Mouse (Mus musculus): ENCODE data around the gene Lif. TPM values are rescaled to one million over a fixed set of nuclear protein-coding genes. Genes with fewer than 3 reads are reported as not detected.

Lif gene
- total and polyA plus RNA-seq, 2 experiments: 0.02 TPM; not detected in 1

- no peak for TF ChIP-seq CTCF (IDR thresholded peaks at IDR 0.05; ENCODE audit: low read depth, low read length)
- TF ChIP-seq POLR2A (IDR thresholded peaks at IDR 0.05; ENCODE audit: extremely low read depth, insufficient read depth, low read length): no peak
- H3K36me3 ChIP-seq (ENCODE audit: control insufficient read depth, insufficient read depth, low read length): no peaks in the 10 kb centered on the region
- no peak overlapping the region for H3K27ac ChIP-seq (replicated peaks; ENCODE audit: insufficient read depth, low read depth, low read length)
- WGBS: 95% methylated on average over 4 of the region's 4 CpGs
- DNase-seq (ENCODE audit: extremely low read depth, low read depth, low spot score): no peak
- H3K4me3 ChIP-seq (ENCODE audit: insufficient read depth, low read depth, low read length): no peak overlapping the region
- H3K9ac ChIP-seq (ENCODE audit: low read depth, low read length): no peak overlapping the region
- no peaks in the 10 kb centered on the region for H3K4me1 ChIP-seq (ENCODE audit: control insufficient read depth, insufficient read depth, low read length)
- no peaks in the 10 kb centered on the region for H3K27me3 ChIP-seq (ENCODE audit: control insufficient read depth, insufficient read depth, low read length)
- H3K79me2 ChIP-seq (ENCODE audit: control insufficient read depth, insufficient read depth, low read length): no peaks in the 10 kb centered on the region
Measured at GRCm38 (mm10) chr11:4310324-4310723, 53.0 kb downstream of the Lif start.

GRCm38 (mm10) chr11:4312180-4312579, 54.8 kb downstream of the Lif start:
- 84% methylated on average over 4 of the region's 4 CpGs for WGBS

GRCm38 (mm10) chr11:4317287-4317686, 59.9 kb downstream of the Lif start:
- H3K4me3 ChIP-seq (ENCODE audit: insufficient read depth, low read depth, low read length): no peak overlapping the region

More at GRCm38 (mm10) chr11:4312180-4312579, 54.8 kb downstream of the Lif start:
- H3K79me2 ChIP-seq (ENCODE audit: control insufficient read depth, insufficient read depth, low read length): no peaks in the 10 kb centered on the region
- no peak for TF ChIP-seq POLR2A (IDR thresholded peaks at IDR 0.05; ENCODE audit: extremely low read depth, insufficient read depth, low read length)
- TF ChIP-seq CTCF (IDR thresholded peaks at IDR 0.05; ENCODE audit: low read depth, low read length): no peak
- H3K4me1 ChIP-seq (ENCODE audit: control insufficient read depth, insufficient read depth, low read length): no peaks in the 10 kb centered on the region
- no peaks in the 10 kb centered on the region for H3K27me3 ChIP-seq (ENCODE audit: control insufficient read depth, insufficient read depth, low read length)
- no peaks in the 10 kb centered on the region for H3K36me3 ChIP-seq (ENCODE audit: control insufficient read depth, insufficient read depth, low read length)
- H3K4me3 ChIP-seq (ENCODE audit: insufficient read depth, low read depth, low read length): no peak overlapping the region
- H3K9ac ChIP-seq (ENCODE audit: low read depth, low read length): no peak overlapping the region
- no peak for DNase-seq (ENCODE audit: extremely low read depth, low read depth, low spot score)
- H3K27ac ChIP-seq (replicated peaks; ENCODE audit: insufficient read depth, low read depth, low read length): no peak overlapping the region

GRCm38 (mm10) chr11:4318011-4318410, 60.7 kb downstream of the Lif start:
- no peak for TF ChIP-seq POLR2A (IDR thresholded peaks at IDR 0.05; ENCODE audit: extremely low read depth, insufficient read depth, low read length)
- TF ChIP-seq CTCF (IDR thresholded peaks at IDR 0.05; ENCODE audit: low read depth, low read length): no peak

More at GRCm38 (mm10) chr11:4317287-4317686, 59.9 kb downstream of the Lif start:
- no peak for DNase-seq (ENCODE audit: extremely low read depth, low read depth, low spot score)
- no peak overlapping the region for H3K27ac ChIP-seq (replicated peaks; ENCODE audit: insufficient read depth, low read depth, low read length)
- no peaks in the 10 kb centered on the region for H3K27me3 ChIP-seq (ENCODE audit: control insufficient read depth, insufficient read depth, low read length)
- H3K9ac ChIP-seq (ENCODE audit: low read depth, low read length): no peak overlapping the region
- TF ChIP-seq CTCF (IDR thresholded peaks at IDR 0.05; ENCODE audit: low read depth, low read length) (no peak), POLR2A (IDR thresholded peaks at IDR 0.05; ENCODE audit: extremely low read depth, insufficient read depth, low read length) (no peak)
- no peaks in the 10 kb centered on the region for H3K79me2 ChIP-seq (ENCODE audit: control insufficient read depth, insufficient read depth, low read length)
- no peaks in the 10 kb centered on the region for H3K4me1 ChIP-seq (ENCODE audit: control insufficient read depth, insufficient read depth, low read length)
- WGBS: 66% methylated on average over 5 of the region's 5 CpGs
- no peaks in the 10 kb centered on the region for H3K36me3 ChIP-seq (ENCODE audit: control insufficient read depth, insufficient read depth, low read length)

GRCm38 (mm10) chr11:4319212-4319955, 62.0 kb downstream of the Lif start:
- TF ChIP-seq POLR2A (IDR thresholded peaks at IDR 0.05; ENCODE audit: extremely low read depth, insufficient read depth, low read length) (no peak), CTCF (IDR thresholded peaks at IDR 0.05; ENCODE audit: low read depth, low read length) (no peak)
- 90% methylated on average over 14 of the region's 14 CpGs for WGBS
- DNase-seq (ENCODE audit: extremely low read depth, low read depth, low spot score): no peak
- Histone ChIP-seq H3K79me2 (ENCODE audit: control insufficient read depth, insufficient read depth, low read length) (no peaks in the 10 kb centered on the region), H3K9ac (ENCODE audit: low read depth, low read length) (no peak overlapping the region), H3K27me3 (ENCODE audit: control insufficient read depth, insufficient read depth, low read length) (no peaks in the 10 kb centered on the region), H3K27ac (replicated peaks; ENCODE audit: insufficient read depth, low read depth, low read length) (no peak overlapping the region), H3K4me3 (ENCODE audit: insufficient read depth, low read depth, low read length) (no peak overlapping the region), H3K36me3 (ENCODE audit: control insufficient read depth, insufficient read depth, low read length) (no peaks in the 10 kb centered on the region), H3K4me1 (ENCODE audit: control insufficient read depth, insufficient read depth, low read length) (no peaks in the 10 kb centered on the region)

More at GRCm38 (mm10) chr11:4318011-4318410, 60.7 kb downstream of the Lif start:
- Histone ChIP-seq H3K4me3 (ENCODE audit: insufficient read depth, low read depth, low read length) (no peak overlapping the region), H3K27ac (replicated peaks; ENCODE audit: insufficient read depth, low read depth, low read length) (no peak overlapping the region), H3K4me1 (ENCODE audit: control insufficient read depth, insufficient read depth, low read length) (no peaks in the 10 kb centered on the region), H3K9ac (ENCODE audit: low read depth, low read length) (no peak overlapping the region), H3K79me2 (ENCODE audit: control insufficient read depth, insufficient read depth, low read length) (no peaks in the 10 kb centered on the region), H3K36me3 (ENCODE audit: control insufficient read depth, insufficient read depth, low read length) (no peaks in the 10 kb centered on the region), H3K27me3 (ENCODE audit: control insufficient read depth, insufficient read depth, low read length) (no peaks in the 10 kb centered on the region)
- WGBS: 72% methylated on average over 3 of the region's 3 CpGs
- no peak for DNase-seq (ENCODE audit: extremely low read depth, low read depth, low spot score)

GRCm38 (mm10) chr11:4320876-4321275, 63.5 kb downstream of the Lif start:
- WGBS: 75% methylated on average over 4 of the region's 4 CpGs
- no peaks in the 10 kb centered on the region for H3K36me3 ChIP-seq (ENCODE audit: control insufficient read depth, insufficient read depth, low read length)
- no peaks in the 10 kb centered on the region for H3K79me2 ChIP-seq (ENCODE audit: control insufficient read depth, insufficient read depth, low read length)
- H3K4me1 ChIP-seq (ENCODE audit: control insufficient read depth, insufficient read depth, low read length): no peaks in the 10 kb centered on the region
- no peaks in the 10 kb centered on the region for H3K27me3 ChIP-seq (ENCODE audit: control insufficient read depth, insufficient read depth, low read length)
- no peak overlapping the region for H3K27ac ChIP-seq (replicated peaks; ENCODE audit: insufficient read depth, low read depth, low read length)
- no peak overlapping the region for H3K4me3 ChIP-seq (ENCODE audit: insufficient read depth, low read depth, low read length)
- no peak for DNase-seq (ENCODE audit: extremely low read depth, low read depth, low spot score)
- no peak overlapping the region for H3K9ac ChIP-seq (ENCODE audit: low read depth, low read length)
- TF ChIP-seq CTCF (IDR thresholded peaks at IDR 0.05; ENCODE audit: low read depth, low read length): no peak
- TF ChIP-seq POLR2A (IDR thresholded peaks at IDR 0.05; ENCODE audit: extremely low read depth, insufficient read depth, low read length): no peak

Other genes starting within 250 kb of the Lif start
- gene Sec14l4, start 226.1 kb upstream of the Lif start, total RNA-seq (2014; rRNA removed): 97.5 and 130 TPM in 2 replicates
- 92.9 and 108 TPM in 2 replicates for gene Sec14l4, start 226.1 kb upstream of the Lif start, polyA plus RNA-seq (2012; rRNA removed)
- gene Sec14l3, start 192.7 kb upstream of the Lif start, total RNA-seq (2014; rRNA removed): not detected in 2 replicates
- gene Sec14l3, start 192.7 kb upstream of the Lif start, polyA plus RNA-seq (2012; rRNA removed): not detected in 2 replicates
- 16.6 and 23.4 TPM in 2 replicates for gene Mtfp1, start 162.1 kb upstream of the Lif start, total RNA-seq (2014; rRNA removed)
- 39.2 and 41.5 TPM in 2 replicates for gene Mtfp1, start 162.1 kb upstream of the Lif start, polyA plus RNA-seq (2012; rRNA removed)
- gene Sec14l2, start 134.1 kb upstream of the Lif start, total RNA-seq (2014; rRNA removed): 302 and 310 TPM in 2 replicates
- gene Sec14l2, start 134.1 kb upstream of the Lif start, polyA plus RNA-seq (2012; rRNA removed): 349 and 371 TPM in 2 replicates
- gene Rnf215, start 122.4 kb upstream of the Lif start, total RNA-seq (2014; rRNA removed): 10.3 and 10.8 TPM in 2 replicates
- 11.3 and 13.1 TPM in 2 replicates for gene Rnf215, start 122.4 kb upstream of the Lif start, polyA plus RNA-seq (2012; rRNA removed)
- 4.0 and 4.5 TPM in 2 replicates for gene Ccdc157, start 97.3 kb upstream of the Lif start, total RNA-seq (2014; rRNA removed)
- 6.5 and 9.3 TPM in 2 replicates for gene Ccdc157, start 97.3 kb upstream of the Lif start, polyA plus RNA-seq (2012; rRNA removed)
- gene Sf3a1, start 97.2 kb upstream of the Lif start, total RNA-seq (2014; rRNA removed): 4.3 and 4.6 TPM in 2 replicates
- gene Sf3a1, start 97.2 kb upstream of the Lif start, polyA plus RNA-seq (2012; rRNA removed): 10.0 and 12.2 TPM in 2 replicates
- 23.4 and 23.6 TPM in 2 replicates for gene Tbc1d10a, start 70.8 kb upstream of the Lif start, total RNA-seq (2014; rRNA removed)
- gene Tbc1d10a, start 70.8 kb upstream of the Lif start, polyA plus RNA-seq (2012; rRNA removed): 18.5 and 22.9 TPM in 2 replicates
- 1.4 and 1.7 TPM in 2 replicates for gene Castor1, start 39.3 kb upstream of the Lif start, total RNA-seq (2014; rRNA removed)
- 2.3 and 2.5 TPM in 2 replicates for gene Castor1, start 39.3 kb upstream of the Lif start, polyA plus RNA-seq (2012; rRNA removed)
- 0.47 TPM in 1 of 2 replicates, not detected in the other for gene Osm, start 21.1 kb upstream of the Lif start, total RNA-seq (2014; rRNA removed)
- not detected in 2 replicates for gene Osm, start 21.1 kb upstream of the Lif start, polyA plus RNA-seq (2012; rRNA removed)
- gene Hormad2, start 183.5 kb downstream of the Lif start, total RNA-seq (2014; rRNA removed): 0.07 and 1.0 TPM in 2 replicates
- gene Hormad2, start 183.5 kb downstream of the Lif start, polyA plus RNA-seq (2012; rRNA removed): 0.12 and 0.31 TPM in 2 replicates

All from liver, adult 2 months (tissue).